Mouse (Mus musculus): ENCODE measurements around the gene Timeless. TPM values are rescaled to one million over a fixed set of nuclear protein-coding genes. Genes with fewer than 3 reads are reported as not detected.
"Not testable (repeated sequence)": the region's sequence is repeated elsewhere in the genome, so short reads cannot be mapped to it uniquely, and the experiment has no call there.

The Timeless gene
- polyA plus RNA-seq, 1 experiment from 2014 or later = 34.8 TPM

DNA sequence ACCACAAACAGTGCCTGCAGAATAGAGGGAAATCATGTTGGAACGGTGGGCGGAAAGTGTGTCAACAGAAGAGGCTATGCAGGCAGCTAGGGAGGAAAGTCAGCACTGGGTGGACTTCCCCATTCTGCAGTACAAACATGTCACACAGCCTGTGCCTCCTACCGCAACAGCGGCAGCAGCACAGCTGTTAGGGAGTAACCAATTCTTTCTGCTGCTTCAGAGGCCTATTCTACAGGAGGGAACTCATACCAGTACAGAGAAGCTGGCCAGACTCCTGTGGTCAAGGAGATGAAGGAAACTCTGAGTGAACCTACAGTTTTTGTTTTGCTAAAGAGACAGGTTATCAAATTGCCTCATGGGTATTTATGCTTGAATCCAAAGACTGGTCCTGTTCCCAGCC, 27.1 kb downstream of the Timeless start:
- no peaks in the 10 kb centered on the region for H3K9me3 ChIP-seq (replicated peaks)
- peaks cover 4% of the 10 kb centered on the region; the same call in 1 of the 2 replicates for H3K4me1 ChIP-seq (replicated peaks)
- H3K36me3 ChIP-seq = no peaks in the 10 kb centered on the region
- WGBS (ENCODE audit: insufficient replicate concordance) = 28% methylated on average over 4 of the region's 4 CpGs
- no peak overlapping the region for H3K4me2 ChIP-seq
- H3K27ac ChIP-seq = peak overlapping the region; percentile 6; the same call in 1 of the 2 replicates
- H3K27me3 ChIP-seq = no peaks in the 10 kb centered on the region
- ATAC-seq (ENCODE audit: low read depth) (peak; percentile 52; the same call in 1 of the 2 replicates), DNase-seq (no peak)
- H3K4me3 ChIP-seq (replicated peaks) = no peak overlapping the region
- no peak overlapping the region for H3K9ac ChIP-seq

DNA sequence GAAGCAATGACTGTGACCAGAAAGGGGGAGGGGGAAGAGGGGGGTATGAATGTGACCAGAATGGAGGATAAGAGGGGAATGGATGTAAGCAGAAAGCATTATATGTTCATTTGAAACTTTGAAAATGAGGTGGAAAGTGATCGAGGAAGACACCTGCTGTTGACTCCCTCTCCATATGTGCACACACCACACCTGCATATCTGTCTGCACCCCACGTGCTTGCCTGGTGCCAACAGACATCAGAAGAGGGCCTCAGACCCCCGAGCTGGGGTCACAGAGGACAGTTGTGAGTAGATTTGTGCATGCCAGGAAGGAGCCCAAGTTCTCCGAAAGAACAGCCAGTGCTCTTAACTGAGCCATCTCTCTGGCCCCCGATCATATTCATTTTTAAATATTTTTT, 28.1 kb downstream of the Timeless start:
- no peak overlapping the region for H3K9ac ChIP-seq
- no peaks in the 10 kb centered on the region for H3K36me3 ChIP-seq
- H3K27me3 ChIP-seq = no peaks in the 10 kb centered on the region
- DNase-seq (no peak), ATAC-seq (ENCODE audit: low read depth) (no peak)
- no peaks in the 10 kb centered on the region for H3K9me3 ChIP-seq (replicated peaks)
- no peak overlapping the region for H3K27ac ChIP-seq
- peaks cover 4% of the 10 kb centered on the region; the same call in 1 of the 2 replicates for H3K4me1 ChIP-seq (replicated peaks)
- no peak overlapping the region for H3K4me2 ChIP-seq
- H3K4me3 ChIP-seq (replicated peaks) = no peak overlapping the region
- 59% methylated on average over 5 of the region's 5 CpGs for WGBS (ENCODE audit: insufficient replicate concordance)

DNA sequence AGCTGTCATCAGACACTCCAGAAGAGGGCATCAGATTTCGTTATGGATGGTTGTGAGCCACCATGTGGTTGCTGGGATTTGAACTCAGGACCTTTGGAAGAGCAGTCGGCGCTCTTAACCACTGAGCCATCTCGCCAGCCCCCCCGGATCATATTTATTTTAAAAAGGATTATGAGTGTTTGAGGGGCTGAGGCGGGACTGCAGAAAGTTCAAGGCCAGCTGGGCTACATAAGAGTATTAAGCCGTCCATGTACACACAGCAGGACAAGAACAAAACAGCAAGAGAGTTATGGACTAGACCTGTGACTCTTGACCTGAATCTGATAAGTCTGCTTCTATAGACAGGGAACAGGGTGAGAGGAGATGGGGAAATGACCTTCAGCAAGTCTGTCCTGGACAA, 28.5 kb downstream of the Timeless start:
- H3K9ac ChIP-seq; H3K36me3 ChIP-seq; H3K4me3 ChIP-seq (replicated peaks); H3K27ac ChIP-seq; ATAC-seq (ENCODE audit: low read depth); H3K9me3 ChIP-seq (replicated peaks); H3K4me2 ChIP-seq; H3K4me1 ChIP-seq (replicated peaks); H3K27me3 ChIP-seq; DNase-seq: not testable (repeated sequence)
- 79% methylated on average over 7 of the region's 7 CpGs for WGBS (ENCODE audit: insufficient replicate concordance)

DNA sequence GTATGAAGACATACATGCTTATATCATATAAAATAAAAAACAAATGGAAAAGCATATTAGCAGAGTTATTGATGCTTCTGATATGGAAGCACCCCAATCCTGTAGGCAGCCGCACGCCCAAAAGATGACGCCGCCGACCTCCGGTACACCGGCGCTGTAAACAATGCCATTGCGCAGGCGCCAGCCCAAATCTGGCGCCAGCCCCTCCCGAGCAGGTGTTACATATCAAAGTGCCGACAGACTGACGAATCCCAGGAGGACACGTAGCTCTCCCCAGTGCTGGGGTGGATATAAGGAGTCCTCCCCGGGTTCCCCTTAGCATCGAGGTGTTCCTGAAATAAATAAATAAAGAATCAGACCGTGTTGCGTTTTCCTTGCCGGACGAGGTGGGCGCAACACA, 30.4 kb downstream of the Timeless start:
- H3K27ac ChIP-seq = no peak overlapping the region
- WGBS (ENCODE audit: insufficient replicate concordance) = 75% methylated on average over 22 of the region's 22 CpGs

DNA sequence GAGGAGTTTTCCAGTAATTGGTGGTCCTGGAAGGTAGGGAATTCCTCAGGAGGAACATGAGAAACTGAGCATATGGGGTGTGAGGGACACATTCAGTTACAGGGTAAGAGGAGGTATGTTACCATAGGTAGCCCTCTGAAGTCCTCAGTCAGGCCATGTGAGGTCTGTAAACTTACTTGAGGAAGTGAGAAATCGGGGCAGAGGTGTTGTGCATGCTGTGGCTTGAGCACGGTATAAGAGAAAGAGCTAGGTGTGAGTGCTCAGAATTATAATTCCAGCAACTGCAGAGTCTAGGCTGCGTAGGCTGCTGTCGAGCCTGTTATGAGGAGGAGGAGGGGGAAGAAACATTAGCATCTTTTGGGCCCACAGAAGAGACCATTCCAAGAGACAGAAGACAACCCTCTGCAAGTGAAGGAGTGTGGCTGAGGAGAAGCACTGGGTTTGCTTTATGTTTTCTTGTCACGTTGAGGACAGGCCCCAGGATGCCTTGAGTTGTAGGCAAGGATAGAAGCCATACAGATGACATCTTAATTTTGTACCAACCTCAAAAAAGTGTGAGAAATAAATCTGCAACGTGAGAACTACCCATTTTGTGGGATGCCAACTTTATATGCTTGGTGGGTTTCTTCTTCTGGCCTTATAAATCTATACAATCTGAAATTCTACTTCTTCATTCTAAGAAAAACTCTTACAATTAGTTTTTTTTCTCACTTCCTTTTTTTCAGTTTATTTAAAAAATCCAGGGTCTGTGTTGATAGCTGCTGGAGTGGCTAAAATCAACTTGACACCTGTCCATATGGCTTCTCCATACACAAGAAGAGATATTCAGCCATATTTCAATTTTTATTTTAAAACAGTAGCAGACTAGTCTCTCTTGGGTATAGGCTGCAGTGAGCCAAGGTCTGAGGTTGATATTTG, 31.8 kb downstream of the Timeless start:
- no peaks in the 10 kb centered on the region for H3K27me3 ChIP-seq
- H3K9me3 ChIP-seq (replicated peaks) = no peaks in the 10 kb centered on the region
- H3K27ac ChIP-seq = no peak overlapping the region
- H3K36me3 ChIP-seq = no peaks in the 10 kb centered on the region
- H3K9ac ChIP-seq = no peak overlapping the region
- no peak overlapping the region for H3K4me2 ChIP-seq
- ATAC-seq (ENCODE audit: low read depth) (no peak), DNase-seq (no peak)
- H3K4me3 ChIP-seq (replicated peaks) = no peak overlapping the region
- peaks cover 4% of the 10 kb centered on the region; the same call in 1 of the 2 replicates for H3K4me1 ChIP-seq (replicated peaks)
- WGBS (ENCODE audit: insufficient replicate concordance) = 65% methylated on average over 6 of the region's 6 CpGs

More for the DNA sequence above, 30.4 kb downstream of the Timeless start:
- Histone ChIP-seq H3K9ac (no peak overlapping the region), H3K9me3 (replicated peaks) (no peaks in the 10 kb centered on the region), H3K4me1 (replicated peaks) (peaks cover 4% of the 10 kb centered on the region; the same call in 1 of the 2 replicates), H3K27me3 (no peaks in the 10 kb centered on the region), H3K36me3 (no peaks in the 10 kb centered on the region), H3K4me2 (no peak overlapping the region), H3K4me3 (replicated peaks) (no peak overlapping the region)
- no peak for ATAC-seq (ENCODE audit: low read depth)
- no peak for DNase-seq

DNA sequence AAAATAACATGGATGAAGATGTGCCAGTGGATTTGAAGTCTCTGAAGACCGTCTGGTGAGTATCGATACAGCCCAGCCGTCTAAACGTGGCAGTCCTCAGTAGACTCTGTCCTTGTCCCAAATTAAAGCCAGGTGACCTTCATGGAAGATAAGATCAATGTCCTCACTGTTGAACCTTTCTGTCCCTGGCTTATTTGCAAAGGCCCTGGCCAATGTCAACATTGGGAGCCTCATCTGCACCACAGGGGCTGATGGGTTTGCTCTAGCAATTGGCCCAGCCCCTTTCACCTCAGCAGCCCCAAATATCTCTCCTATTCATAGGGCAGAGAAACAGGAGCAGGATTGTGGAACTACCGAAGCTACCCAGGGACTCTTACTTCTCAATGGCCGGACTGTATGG, 36.5 kb downstream of the Timeless start, which contains the start of gene Apof:
Gene Apof (plus strand): TSS at position 301 of the 400 bp plus-strand sequence.
- DNase-seq = no peak
- Histone ChIP-seq H3K27me3 (no peaks in the 10 kb centered on the region), H3K36me3 (no peaks in the 10 kb centered on the region), H3K27ac (peak within 1 kb of the TSS; percentile 71), H3K4me1 (replicated peaks) (peaks cover 35% of the 10 kb centered on the region), H3K9ac (peak within 1 kb of the TSS; percentile 40), H3K4me3 (replicated peaks) (peak within 1 kb of the TSS; percentile 86), H3K4me2 (peak within 1 kb of the TSS; percentile 85), H3K9me3 (replicated peaks) (no peaks in the 10 kb centered on the region)
- WGBS (ENCODE audit: insufficient replicate concordance) = 77% methylated on average over 6 of the region's 6 CpGs
- ATAC-seq (ENCODE audit: low read depth) = no peak; the same call in 1 of the 2 replicates

DNA sequence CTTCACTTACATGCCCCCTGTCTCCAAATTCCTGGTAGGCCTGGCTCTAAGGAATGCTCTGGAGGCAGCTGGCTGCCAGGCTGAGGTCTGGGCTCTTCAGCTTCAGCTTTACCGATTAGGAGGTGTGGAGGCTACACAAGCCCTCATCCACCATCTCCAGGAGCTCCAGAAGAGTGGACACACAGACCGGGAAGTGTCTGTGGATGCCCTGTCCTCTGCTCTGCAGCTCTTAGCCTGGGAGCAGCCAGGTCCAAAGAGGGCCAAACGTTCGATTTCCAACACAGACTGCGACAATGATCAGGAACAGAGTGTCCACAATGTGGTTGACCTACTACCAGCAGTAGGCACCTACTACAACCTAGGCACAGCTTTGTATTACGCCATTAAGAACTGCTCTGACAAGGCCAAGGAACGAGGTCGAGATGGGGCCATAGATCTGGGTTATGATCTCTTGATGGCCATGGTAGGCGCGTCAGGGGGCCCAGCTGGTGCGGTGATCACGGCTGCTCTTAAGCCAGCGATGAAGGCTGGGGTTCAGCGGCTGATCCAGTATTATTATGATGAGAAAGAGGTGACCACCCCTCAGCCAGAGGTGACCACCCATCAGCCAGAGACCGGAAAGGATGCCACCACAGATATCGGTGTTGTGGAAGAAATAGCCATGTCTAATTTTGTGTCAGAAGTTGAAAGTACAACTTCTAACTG, 37.5 kb downstream of the Timeless start:
- Histone ChIP-seq H3K4me1 (replicated peaks) (peaks cover 36% of the 10 kb centered on the region), H3K27me3 (no peaks in the 10 kb centered on the region), H3K9me3 (replicated peaks) (no peaks in the 10 kb centered on the region), H3K4me3 (replicated peaks) (peak overlapping the region; percentile 86), H3K27ac (peak overlapping the region; percentile 61), H3K36me3 (no peaks in the 10 kb centered on the region), H3K4me2 (peak overlapping the region; percentile 85), H3K9ac (peak overlapping the region; percentile 76)
- DNase-seq (no peak), ATAC-seq (ENCODE audit: low read depth) (no peak)
- 81% methylated on average over 16 of the region's 16 CpGs for WGBS (ENCODE audit: insufficient replicate concordance)

DNA sequence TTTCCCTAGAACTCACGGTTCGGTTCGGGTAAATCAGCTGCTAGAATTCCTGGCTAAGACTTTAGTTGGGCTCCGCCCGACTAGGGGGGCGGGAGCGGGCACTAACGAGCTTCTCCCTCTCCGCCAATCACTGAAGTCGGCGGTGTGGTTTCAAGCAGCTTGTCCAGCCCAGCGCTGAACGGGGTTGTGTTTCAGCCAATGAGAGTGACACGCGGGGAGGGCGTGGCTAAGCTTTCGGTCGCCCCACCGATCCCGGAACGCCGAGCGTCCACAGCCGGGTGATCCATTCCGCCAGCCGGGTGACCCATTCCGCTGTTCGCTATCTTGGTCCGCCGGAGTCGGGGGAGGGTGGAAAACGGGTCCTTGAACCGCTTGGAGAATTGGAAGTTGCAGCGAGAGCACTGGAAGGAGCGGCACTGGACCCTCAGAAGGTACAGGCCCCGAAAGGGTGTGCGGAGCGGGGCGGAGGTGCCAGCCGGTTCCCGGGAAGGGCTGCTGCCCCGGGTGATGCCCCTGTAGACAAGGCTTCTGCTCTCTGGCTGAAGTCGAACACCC, 38.5 kb downstream of the Timeless start, which contains the start of gene Stat2:
Gene Stat2 (plus strand): TSS at position 273 of the 555 bp plus-strand sequence.
- ATAC-seq (ENCODE audit: low read depth) = peak; percentile 98
- H3K4me2 ChIP-seq = peak within 1 kb of the TSS; percentile 85
- H3K27me3 ChIP-seq = no peaks in the 10 kb centered on the region
- no peaks in the 10 kb centered on the region for H3K36me3 ChIP-seq
- DNase-seq = peak; percentile 97
- H3K9ac ChIP-seq = peak within 1 kb of the TSS; percentile 89
- WGBS (ENCODE audit: insufficient replicate concordance) = under 1% methylated on average over 43 of the region's 43 CpGs
- peak within 1 kb of the TSS; percentile 86 for H3K4me3 ChIP-seq (replicated peaks)
- H3K27ac ChIP-seq = peak within 1 kb of the TSS; percentile 84
- no peaks in the 10 kb centered on the region for H3K9me3 ChIP-seq (replicated peaks)
- H3K4me1 ChIP-seq (replicated peaks) = peaks cover 36% of the 10 kb centered on the region

DNA sequence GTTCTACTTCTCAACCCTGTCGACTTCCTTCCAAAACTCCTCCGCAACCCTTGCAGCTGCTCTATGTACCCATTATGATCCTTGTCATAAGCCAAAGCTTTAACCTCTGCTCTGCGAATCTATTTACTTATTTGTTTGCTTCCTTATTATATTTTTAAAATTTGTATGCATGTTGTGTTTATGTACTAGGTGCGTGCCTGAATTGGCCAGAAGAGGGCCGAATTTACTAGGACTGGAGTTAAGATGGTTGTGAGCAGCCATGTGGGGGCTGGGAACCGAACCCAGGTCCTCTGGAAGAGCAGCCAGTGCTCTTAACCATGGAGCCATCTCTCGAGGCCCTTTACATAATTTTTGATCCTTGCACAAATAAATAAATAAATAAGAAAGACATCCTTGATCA, 39.0 kb downstream of the Timeless start:
- Histone ChIP-seq H3K9ac (peak overlapping the region; percentile 89), H3K36me3 (no peaks in the 10 kb centered on the region), H3K4me3 (replicated peaks) (peak overlapping the region; percentile 86), H3K9me3 (replicated peaks) (no peaks in the 10 kb centered on the region), H3K4me2 (peak overlapping the region; percentile 85), H3K4me1 (replicated peaks) (peaks cover 36% of the 10 kb centered on the region), H3K27ac (peak overlapping the region; percentile 84), H3K27me3 (no peaks in the 10 kb centered on the region)
- DNase-seq (no peak), ATAC-seq (ENCODE audit: low read depth) (no peak)
- WGBS (ENCODE audit: insufficient replicate concordance) = 34% methylated on average over 7 of the region's 7 CpGs

DNA sequence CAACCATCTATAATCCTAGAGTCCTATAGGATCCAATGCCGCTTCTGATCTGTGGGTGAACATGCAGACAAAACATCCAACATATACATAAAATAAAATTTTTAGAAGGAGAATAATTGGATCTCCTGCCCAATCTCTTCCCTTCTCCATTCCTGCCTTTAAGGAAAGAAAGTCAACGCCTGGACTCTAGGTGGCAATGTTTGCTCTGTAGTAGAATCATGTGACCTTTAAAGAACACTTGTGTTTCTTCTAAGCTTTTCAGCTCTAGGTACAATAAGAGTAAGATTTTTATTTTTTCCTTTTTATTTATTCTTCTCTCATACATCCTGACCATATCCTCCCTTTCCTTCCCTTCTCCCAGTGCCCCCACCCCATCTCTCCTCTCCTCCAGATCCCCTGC, 40.0 kb downstream of the Timeless start:
- Histone ChIP-seq H3K27me3 (no peaks in the 10 kb centered on the region), H3K4me3 (replicated peaks) (peak overlapping the region; percentile 19; the same call in 1 of the 2 replicates), H3K4me2 (peak overlapping the region; percentile 85), H3K27ac (no peak overlapping the region; the same call in 1 of the 2 replicates), H3K9me3 (replicated peaks) (no peaks in the 10 kb centered on the region), H3K36me3 (peaks cover 6% of the 10 kb centered on the region; the same call in 1 of the 2 replicates), H3K4me1 (replicated peaks) (peaks cover 36% of the 10 kb centered on the region), H3K9ac (no peak overlapping the region)
- DNase-seq = no peak
- no peak for ATAC-seq (ENCODE audit: low read depth)
- WGBS (ENCODE audit: insufficient replicate concordance) = 68% methylated on average over 2 of the region's 2 CpGs
